Mouse (Mus musculus): Measurements from ENCODE around the gene Cdca4.
A peak's percentile ranks its signal among the peaks of the same experiment; 100 is the strongest.

- TF ChIP-seq EP300 (IDR thresholded peaks at IDR 0.05; ENCODE audit: low read depth) (no peak), CTCF (IDR thresholded peaks at IDR 0.05; ENCODE audit: low read depth) (peak; percentile 87)
Observed at GRCm38 (mm10) chr12:112816294-112816693, 12.9 kb downstream of the Cdca4 start.

Measured in liver, postnatal 0 days (tissue).